Comparison of ENCODE assay signal across 22 mouse cellular contexts in genomic region chr6:58841208-58841607, GRCm38 (mm10). TPM values are rescaled to one million over a fixed set of nuclear protein-coding genes. Genes with fewer than 3 reads are reported as not detected.
DNase-seq lines count a peak whose midpoint lies in the region; ATAC-seq and TF ChIP-seq lines count a peak whose summit lies in the region.
"Had no signal": no experiment of that assay in that cellular context is flagged by ENCODE, and none has a peak within 500 bp of the region (broad histone marks: within the 10 kb centered on the region; RNA-seq: fewer than 3 reads in every experiment).

No protein-coding gene starts in this region.

- in situ Hi-C loops in Patski (cut with MboI; ENCODE audit: low pct_unique_long_range_greater_than_20kb): no loop called here

- no peaks in the 10 kb centered on the region for H3K27me3 ChIP-seq in G1E (ENCODE audit: insufficient read depth, low read length)
- H3K27me3 ChIP-seq in Patski: no peaks in the 10 kb centered on the region
- no peaks in the 10 kb centered on the region for H3K27me3 ChIP-seq in heart, embryonic 12.5 days (replicated peaks)
- no peaks in the 10 kb centered on the region for H3K27me3 ChIP-seq in midbrain, embryonic 15.5 days (replicated peaks)
- H3K27me3 ChIP-seq: hindbrain, embryonic 15.5 days; midbrain, embryonic 12.5 days; neural tube, embryonic 12.5 days had no signal

- CTCF ChIA-PET in Patski (lab: Charles Lee): no interaction called here

- no peak overlapping the region for H3K27ac ChIP-seq in heart, embryonic 12.5 days (ENCODE audit: poor library complexity, severe bottlenecking)
- no peak overlapping the region for H3K27ac ChIP-seq in midbrain, embryonic 15.5 days
- H3K27ac ChIP-seq: heart, adult 2 months; hindbrain, embryonic 15.5 days; kidney, postnatal 0 days; midbrain, embryonic 12.5 days; neural tube, embryonic 12.5 days had no signal

- TF ChIP-seq CTCF in G1E (IDR thresholded peaks at IDR 0.05; ENCODE audit: low read depth, low read length): no peak
- TF ChIP-seq CTCF in Patski (IDR thresholded peaks at IDR 0.05): no peak

- H3K9me3 ChIP-seq in G1E (replicated peaks): no peaks in the 10 kb centered on the region
- no peaks in the 10 kb centered on the region for H3K9me3 ChIP-seq in heart, embryonic 12.5 days (replicated peaks)
- no peaks in the 10 kb centered on the region for H3K9me3 ChIP-seq in midbrain, embryonic 15.5 days
- H3K9me3 ChIP-seq: hindbrain, embryonic 15.5 days; midbrain, embryonic 12.5 days; neural tube, embryonic 12.5 days had no signal

- POLR2A ChIA-PET in Patski (lab: Charles Lee): no interaction called here

- no peak overlapping the region for H3K9ac ChIP-seq in heart, embryonic 12.5 days
- no peak overlapping the region for H3K9ac ChIP-seq in midbrain, embryonic 15.5 days
- H3K9ac ChIP-seq: hindbrain, embryonic 15.5 days; midbrain, embryonic 12.5 days; neural tube, embryonic 12.5 days had no signal

- peak; percentile 42 for DNase-seq in 416B (ENCODE audit: low read depth)
- DNase-seq in G1E (ENCODE audit: low spot score): no peak
- no peak for DNase-seq in Patski (ENCODE audit: low read depth, low spot score)
- no peak for DNase-seq in thymus, postnatal 36 days
- DNase-seq: adrenal gland, postnatal 10 days; cerebellum, adult 2 months; cerebellum, postnatal 25 days; gastrocnemius, postnatal 36 days; heart, adult 2 months; kidney, adult 2 months; right cerebral cortex, postnatal 14 days; spleen, adult 18-20 months had no signal

- no peaks in the 10 kb centered on the region for H3K36me3 ChIP-seq in G1E (replicated peaks)
- peaks cover 10% of the 10 kb centered on the region for H3K36me3 ChIP-seq in heart, embryonic 12.5 days
- no peaks in the 10 kb centered on the region for H3K36me3 ChIP-seq in midbrain, embryonic 15.5 days (replicated peaks)
- H3K36me3 ChIP-seq: hindbrain, embryonic 15.5 days; midbrain, embryonic 12.5 days; neural tube, embryonic 12.5 days had no signal

- ATAC-seq in G1E (ENCODE audit: extremely low read depth, insufficient number of reproducible peaks, low FRiP score, poor library complexity, severe bottlenecking) (peak; percentile 22; the same call in 1 of the 2 replicates), Patski (peak; percentile 60)
- 0 out of 2 replicates have a peak, but pooled peaks have one; percentile 44 for ATAC-seq in megakaryocyte-erythroid progenitor cell, adult 5-6 weeks (replicated peaks; ENCODE audit: low FRiP score, low TSS enrichment, poor library complexity, severe bottlenecking)
- ATAC-seq in heart, embryonic 12.5 days (ENCODE audit: insufficient number of reproducible peaks, low FRiP score): no peak
- no peak for ATAC-seq in midbrain, embryonic 15.5 days (replicated peaks)
- ATAC-seq: CD4-positive, CD25-positive, alpha-beta regulatory T cell, adult 4 months; forebrain, embryonic 16.5 days; lung, postnatal 0 days had no signal

- WGBS in heart, embryonic 12.5 days: 32% methylated on average over 2 of the region's 2 CpGs
- 58% methylated on average over 2 of the region's 2 CpGs for WGBS in midbrain, embryonic 15.5 days

- H3K4me1 ChIP-seq in G1E (ENCODE audit: insufficient read depth, low read depth, low read length): no peaks in the 10 kb centered on the region
- H3K4me1 ChIP-seq in heart, embryonic 12.5 days (replicated peaks): 0 out of 2 replicates have a peak, but pooled peaks cover 11% of the 10 kb centered on the region
- peaks cover 13% of the 10 kb centered on the region for H3K4me1 ChIP-seq in midbrain, embryonic 15.5 days
- H3K4me1 ChIP-seq: neural tube, embryonic 12.5 days had no signal

- H3K4me2 ChIP-seq in heart, embryonic 12.5 days: no peak overlapping the region
- no peak overlapping the region for H3K4me2 ChIP-seq in midbrain, embryonic 15.5 days
- H3K4me2 ChIP-seq: hindbrain, embryonic 15.5 days; midbrain, embryonic 12.5 days; neural tube, embryonic 12.5 days had no signal

- no peak overlapping the region for H3K4me3 ChIP-seq in G1E (ENCODE audit: low read depth, low read length)
- H3K4me3 ChIP-seq in heart, embryonic 12.5 days: no peak overlapping the region
- H3K4me3 ChIP-seq in midbrain, embryonic 15.5 days: no peak overlapping the region
- H3K4me3 ChIP-seq: heart, adult 2 months; hindbrain, embryonic 15.5 days; midbrain, embryonic 12.5 days; neural tube, embryonic 12.5 days had no signal

RNA-seq across cellular contexts. Expression of gene Herc3, which starts 9.9 kb away (rescaled TPM):
- total RNA-seq in G1E (2014; fragmentation: Nextera tagmentation): 0.53 and 0.68 TPM in 2 replicates
- total RNA-seq in G1E (2017): 4.0 and 5.8 TPM in 2 replicates
- 0.26 and 0.35 TPM in 2 replicates for polyA plus RNA-seq in G1E (2012)
- 27.1 TPM for polyA plus RNA-seq in Patski (2021)
- total RNA-seq in megakaryocyte-erythroid progenitor cell, adult 5-6 weeks (2014; fragmentation: Nextera tagmentation): 4.1 and 5.8 TPM in 2 replicates
- total RNA-seq in megakaryocyte-erythroid progenitor cell, adult 5-6 weeks (2017): 5.1 and 8.6 TPM in 2 replicates
- polyA plus RNA-seq in heart, embryonic 12.5 days (2016; fragmentation: Nextera tagmentation; extraction: Ambion mirVana): 38.3 and 39.2 TPM in 2 replicates
- polyA plus RNA-seq in midbrain, embryonic 15.5 days (2015; fragmentation: Nextera tagmentation; extraction: Ambion mirVana): 28.4 and 31.3 TPM in 2 replicates

Comparison
In these comparisons a context has a peak if more than half of its experiments do, and no peak if none do; other contexts are left out.
1. ATAC-seq: peak in G1E (single experiment), Patski (single experiment) and megakaryocyte-erythroid progenitor cell, adult 5-6 weeks (single experiment); none in heart, embryonic 12.5 days (single experiment) and midbrain, embryonic 15.5 days (single experiment).
2. RNA of gene Herc3, which starts 9.9 kb away (polyA plus RNA-seq): 38.3 to 39.2 TPM in heart, embryonic 12.5 days, 28.4 to 31.3 TPM in midbrain, embryonic 15.5 days and 27.1 TPM in Patski (single experiment); 0.26 to 0.35 TPM in G1E; every median in the first group is over 10 times any median in the second.